ENCODE assay signal across 16 mouse cellular contexts in the genomic region with DNA sequence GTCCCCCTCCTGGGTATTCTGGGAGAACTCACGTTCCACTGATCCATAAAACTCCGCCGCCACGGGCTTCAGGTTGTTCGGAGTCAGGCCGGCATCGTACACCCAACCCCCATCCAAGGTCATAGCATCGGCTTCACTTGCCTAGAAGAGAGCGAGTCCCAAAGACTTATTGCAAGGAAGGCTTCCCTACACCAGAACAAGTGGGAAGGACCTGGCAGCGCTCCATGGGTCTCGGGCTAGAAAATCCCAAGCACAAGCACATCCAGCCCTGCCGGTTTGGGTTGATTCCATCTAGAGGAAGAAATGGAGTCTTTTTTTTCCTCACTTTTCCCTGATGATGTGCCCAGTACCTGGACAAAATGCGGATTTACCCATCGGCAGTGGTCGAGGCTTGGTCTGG. TPM values are rescaled to one million over a fixed set of nuclear protein-coding genes. Genes with fewer than 3 reads are reported as not detected.
DNase-seq lines count a peak whose midpoint lies in the region; ATAC-seq and TF ChIP-seq lines count a peak whose summit lies in the region.
"Had no signal": no experiment of that assay in that cellular context is flagged by ENCODE, and none has a peak within 500 bp of the region (broad histone marks: within the 10 kb centered on the region; RNA-seq: fewer than 3 reads in every experiment).

No protein-coding gene starts in this region.

- no peaks in the 10 kb centered on the region for H3K27me3 ChIP-seq in embryonic facial prominence, embryonic 14.5 days (replicated peaks; ENCODE audit: control insufficient read depth, insufficient read depth, low read length)
- H3K27me3 ChIP-seq in embryonic facial prominence, embryonic 10.5 days (replicated peaks; ENCODE audit: low read depth, poor library complexity, severe bottlenecking): no peaks in the 10 kb centered on the region
- no peaks in the 10 kb centered on the region for H3K27me3 ChIP-seq in lung, postnatal 0 days (replicated peaks; ENCODE audit: insufficient read depth, low read length)
- peaks cover 10% of the 10 kb centered on the region; the same call in 1 of the 2 replicates for H3K27me3 ChIP-seq in liver, embryonic 12.5 days (replicated peaks)
- no peaks in the 10 kb centered on the region for H3K27me3 ChIP-seq in midbrain, embryonic 11.5 days (ENCODE audit: control insufficient read depth, insufficient read depth, low read length)
- no peaks in the 10 kb centered on the region for H3K27me3 ChIP-seq in forebrain, postnatal 0 days (ENCODE audit: insufficient read depth, low read length)
- H3K27me3 ChIP-seq: forebrain, embryonic 12.5 days had no signal

- no peak overlapping the region for H3K4me3 ChIP-seq in embryonic facial prominence, embryonic 14.5 days (ENCODE audit: low read depth, low read length)
- H3K4me3 ChIP-seq in embryonic facial prominence, embryonic 10.5 days: no peak overlapping the region
- no peak overlapping the region for H3K4me3 ChIP-seq in lung, postnatal 0 days (ENCODE audit: low read depth, low read length)
- no peak overlapping the region for H3K4me3 ChIP-seq in liver, embryonic 12.5 days
- H3K4me3 ChIP-seq in midbrain, embryonic 11.5 days (ENCODE audit: low read depth, low read length): no peak overlapping the region
- no peak overlapping the region for H3K4me3 ChIP-seq in forebrain, postnatal 0 days (ENCODE audit: low read depth, low read length)
- H3K4me3 ChIP-seq: forebrain, embryonic 12.5 days; heart, embryonic 13.5 days; left cerebral cortex, adult 2 months had no signal

- DNase-seq in embryonic facial prominence, embryonic 14.5 days (ENCODE audit: low spot score): peak; percentile 27
- DNase-seq in embryonic facial prominence, embryonic 10.5 days (ENCODE audit: low spot score): no peak
- peak; percentile 35 to 40 for DNase-seq in lung, adult 18-20 months
- DNase-seq in lung, postnatal 0 days (ENCODE audit: low spot score): no peak
- DNase-seq in testis, postnatal 10 days (ENCODE audit: low spot score): peak; percentile 86
- no peak for DNase-seq in midbrain, embryonic 11.5 days (ENCODE audit: low spot score, missing footprints)
- no peak for DNase-seq in forebrain, postnatal 0 days
- DNase-seq: cerebellum, adult 9-10 months had no signal

- no peak for TF ChIP-seq CTCF in lung, postnatal 0 days (IDR thresholded peaks at IDR 0.05)
- TF ChIP-seq CTCF in forebrain, postnatal 0 days (IDR thresholded peaks at IDR 0.05; ENCODE audit: low read depth): no peak

- ATAC-seq in embryonic facial prominence, embryonic 14.5 days (ENCODE audit: low read depth): no peak
- ATAC-seq in lung, postnatal 0 days: no peak
- no peak for ATAC-seq in liver, embryonic 12.5 days
- no peak for ATAC-seq in midbrain, embryonic 11.5 days (ENCODE audit: low FRiP score)
- ATAC-seq in forebrain, postnatal 0 days: no peak

- H3K36me3 ChIP-seq in embryonic facial prominence, embryonic 14.5 days (ENCODE audit: control insufficient read depth, insufficient read depth, low read length): no peaks in the 10 kb centered on the region
- no peaks in the 10 kb centered on the region for H3K36me3 ChIP-seq in embryonic facial prominence, embryonic 10.5 days (replicated peaks)
- no peaks in the 10 kb centered on the region for H3K36me3 ChIP-seq in lung, postnatal 0 days (ENCODE audit: insufficient read depth, low read length)
- peaks cover 13% of the 10 kb centered on the region for H3K36me3 ChIP-seq in liver, embryonic 12.5 days
- H3K36me3 ChIP-seq in midbrain, embryonic 11.5 days (ENCODE audit: control insufficient read depth, insufficient read depth, low read length): no peaks in the 10 kb centered on the region
- H3K36me3 ChIP-seq in forebrain, postnatal 0 days (ENCODE audit: insufficient read depth): no peaks in the 10 kb centered on the region
- H3K36me3 ChIP-seq: forebrain, embryonic 12.5 days; heart, embryonic 13.5 days had no signal

- H3K9ac ChIP-seq in embryonic facial prominence, embryonic 14.5 days (ENCODE audit: low read depth, low read length): no peak overlapping the region
- H3K9ac ChIP-seq in lung, postnatal 0 days (replicated peaks; ENCODE audit: low read depth): no peak overlapping the region
- no peak overlapping the region for H3K9ac ChIP-seq in liver, embryonic 12.5 days
- no peak overlapping the region for H3K9ac ChIP-seq in midbrain, embryonic 11.5 days (ENCODE audit: low read length)
- no peak overlapping the region for H3K9ac ChIP-seq in forebrain, postnatal 0 days
- H3K9ac ChIP-seq: forebrain, embryonic 12.5 days; heart, embryonic 13.5 days; hindbrain, embryonic 14.5 days had no signal

- H3K27ac ChIP-seq in embryonic facial prominence, embryonic 14.5 days (replicated peaks; ENCODE audit: low read depth, low read length): no peak overlapping the region
- H3K27ac ChIP-seq in embryonic facial prominence, embryonic 10.5 days (replicated peaks): no peak overlapping the region
- H3K27ac ChIP-seq in lung, postnatal 0 days (ENCODE audit: low read length): no peak overlapping the region
- no peak overlapping the region for H3K27ac ChIP-seq in liver, embryonic 12.5 days
- H3K27ac ChIP-seq in midbrain, embryonic 11.5 days (ENCODE audit: low read depth, low read length): no peak overlapping the region
- H3K27ac ChIP-seq in forebrain, postnatal 0 days (ENCODE audit: low read depth, low read length): no peak overlapping the region
- H3K27ac ChIP-seq: forebrain, embryonic 12.5 days; heart, embryonic 13.5 days; hindbrain, embryonic 14.5 days; kidney, postnatal 0 days; left cerebral cortex, adult 2 months had no signal

- TF ChIP-seq EP300 in lung, postnatal 0 days (IDR thresholded peaks at IDR 0.05): no peak

- H3K4me1 ChIP-seq in embryonic facial prominence, embryonic 14.5 days (ENCODE audit: control insufficient read depth, insufficient read depth, low read length): peaks cover 4% of the 10 kb centered on the region; the same call in 1 of the 2 replicates
- H3K4me1 ChIP-seq in embryonic facial prominence, embryonic 10.5 days: peaks cover 24% of the 10 kb centered on the region
- no peaks in the 10 kb centered on the region for H3K4me1 ChIP-seq in lung, postnatal 0 days (ENCODE audit: insufficient read depth, low read depth, low read length)
- peaks cover 11% of the 10 kb centered on the region for H3K4me1 ChIP-seq in liver, embryonic 12.5 days
- H3K4me1 ChIP-seq in midbrain, embryonic 11.5 days (ENCODE audit: control insufficient read depth, insufficient read depth, low read length): no peaks in the 10 kb centered on the region
- no peaks in the 10 kb centered on the region for H3K4me1 ChIP-seq in forebrain, postnatal 0 days (ENCODE audit: insufficient read depth)

- no peak overlapping the region for H3K4me2 ChIP-seq in embryonic facial prominence, embryonic 14.5 days (ENCODE audit: low read depth, low read length)
- H3K4me2 ChIP-seq in lung, postnatal 0 days (replicated peaks; ENCODE audit: low read depth, low read length): no peak overlapping the region
- peak overlapping the region; percentile 31; the same call in 1 of the 2 replicates for H3K4me2 ChIP-seq in liver, embryonic 12.5 days
- no peak overlapping the region for H3K4me2 ChIP-seq in midbrain, embryonic 11.5 days
- H3K4me2 ChIP-seq in forebrain, postnatal 0 days (ENCODE audit: low read depth): no peak overlapping the region
- H3K4me2 ChIP-seq: forebrain, embryonic 12.5 days; heart, embryonic 13.5 days; hindbrain, embryonic 14.5 days had no signal

- 91% methylated on average over 15 of the region's 15 CpGs for WGBS in embryonic facial prominence, embryonic 14.5 days
- WGBS in embryonic facial prominence, embryonic 10.5 days: 94% methylated on average over 15 of the region's 15 CpGs
- WGBS in lung, postnatal 0 days: 82% methylated on average over 15 of the region's 15 CpGs
- WGBS in liver, embryonic 12.5 days (ENCODE audit: insufficient replicate concordance): 84% methylated on average over 15 of the region's 15 CpGs
- 94% methylated on average over 15 of the region's 15 CpGs for WGBS in midbrain, embryonic 11.5 days
- 94% methylated on average over 15 of the region's 15 CpGs for WGBS in forebrain, postnatal 0 days

- no peaks in the 10 kb centered on the region for H3K9me3 ChIP-seq in embryonic facial prominence, embryonic 14.5 days (ENCODE audit: control insufficient read depth, low read length)
- no peaks in the 10 kb centered on the region for H3K9me3 ChIP-seq in embryonic facial prominence, embryonic 10.5 days
- H3K9me3 ChIP-seq in lung, postnatal 0 days (ENCODE audit: low read length): no peaks in the 10 kb centered on the region
- no peaks in the 10 kb centered on the region for H3K9me3 ChIP-seq in liver, embryonic 12.5 days (replicated peaks)
- no peaks in the 10 kb centered on the region for H3K9me3 ChIP-seq in midbrain, embryonic 11.5 days (ENCODE audit: control insufficient read depth, low read length)
- no peaks in the 10 kb centered on the region for H3K9me3 ChIP-seq in forebrain, postnatal 0 days (ENCODE audit: low read length)
- H3K9me3 ChIP-seq: forebrain, embryonic 12.5 days; heart, embryonic 13.5 days had no signal

RNA-seq across cellular contexts. Expression of gene Gm20425, which starts 3.3 kb away (rescaled TPM):
- 0.45 and 3.8 TPM in 2 replicates for polyA plus RNA-seq in embryonic facial prominence, embryonic 14.5 days (2014; fragmentation: Nextera tagmentation; extraction: Ambion mirVana)
- polyA plus RNA-seq in embryonic facial prominence, embryonic 10.5 days (2016; fragmentation: Nextera tagmentation; extraction: Ambion mirVana): 0.58 and 0.95 TPM in 2 replicates
- 7.3 and 10.7 TPM in 2 replicates for polyA plus RNA-seq in lung, postnatal 0 days (2015; fragmentation: Nextera tagmentation; extraction: Ambion mirVana)
- polyA plus RNA-seq in liver, embryonic 12.5 days (2016; fragmentation: Nextera tagmentation; extraction: Ambion mirVana): 4.9 and 5.2 TPM in 2 replicates
- polyA plus RNA-seq in midbrain, embryonic 11.5 days (2014; fragmentation: Nextera tagmentation; extraction: Ambion mirVana): 1.5 and 4.6 TPM in 2 replicates
- total RNA-seq in forebrain, postnatal 0 days (2014; rRNA removed): not detected in 2 replicates
- 3.4 and 3.7 TPM in 2 replicates for polyA plus RNA-seq in forebrain, postnatal 0 days (2015; fragmentation: Nextera tagmentation; extraction: Ambion mirVana)
- polyA plus RNA-seq: embryonic facial prominence, embryonic 11.5 days; heart, embryonic 13.5 days; spleen, adult 2 months had no signal

RNA-seq across cellular contexts. Expression of gene Trf, which starts 3.4 kb away (rescaled TPM):
- 34.1 and 35.4 TPM in 2 replicates for polyA plus RNA-seq in embryonic facial prominence, embryonic 14.5 days (2014; fragmentation: Nextera tagmentation; extraction: Ambion mirVana)
- 21.1 and 23.5 TPM in 2 replicates for polyA plus RNA-seq in embryonic facial prominence, embryonic 10.5 days (2016; fragmentation: Nextera tagmentation; extraction: Ambion mirVana)
- polyA plus RNA-seq in lung, postnatal 0 days (2015; fragmentation: Nextera tagmentation; extraction: Ambion mirVana): 523 and 670 TPM in 2 replicates
- polyA plus RNA-seq in liver, embryonic 12.5 days (2016; fragmentation: Nextera tagmentation; extraction: Ambion mirVana): 2,820 and 2,901 TPM in 2 replicates
- 18.0 and 18.7 TPM in 2 replicates for polyA plus RNA-seq in midbrain, embryonic 11.5 days (2014; fragmentation: Nextera tagmentation; extraction: Ambion mirVana)
- total RNA-seq in forebrain, postnatal 0 days (2014; rRNA removed): 25.1 and 26.5 TPM in 2 replicates
- 20.0 and 27.5 TPM in 2 replicates for polyA plus RNA-seq in forebrain, postnatal 0 days (2015; fragmentation: Nextera tagmentation; extraction: Ambion mirVana)

RNA-seq across cellular contexts. Expression of gene Srprb, which starts 24.9 kb away (rescaled TPM):
- polyA plus RNA-seq in embryonic facial prominence, embryonic 14.5 days (2014; fragmentation: Nextera tagmentation; extraction: Ambion mirVana): 70.9 and 73.5 TPM in 2 replicates
- 62.8 and 67.6 TPM in 2 replicates for polyA plus RNA-seq in embryonic facial prominence, embryonic 10.5 days (2016; fragmentation: Nextera tagmentation; extraction: Ambion mirVana)
- polyA plus RNA-seq in lung, postnatal 0 days (2015; fragmentation: Nextera tagmentation; extraction: Ambion mirVana): 39.4 and 40.5 TPM in 2 replicates
- 30.3 and 31.5 TPM in 2 replicates for polyA plus RNA-seq in liver, embryonic 12.5 days (2016; fragmentation: Nextera tagmentation; extraction: Ambion mirVana)
- polyA plus RNA-seq in midbrain, embryonic 11.5 days (2014; fragmentation: Nextera tagmentation; extraction: Ambion mirVana): 61.5 and 62.6 TPM in 2 replicates
- total RNA-seq in forebrain, postnatal 0 days (2014; rRNA removed): 41.9 and 43.3 TPM in 2 replicates
- polyA plus RNA-seq in forebrain, postnatal 0 days (2015; fragmentation: Nextera tagmentation; extraction: Ambion mirVana): 37.3 and 40.1 TPM in 2 replicates

Comparison
In these comparisons a context has a peak if more than half of its experiments do, and no peak if none do; other contexts are left out.
1. DNase-seq: peak in embryonic facial prominence, embryonic 14.5 days (single experiment), lung, adult 18-20 months (2 of 2) and testis, postnatal 10 days (single experiment); none in embryonic facial prominence, embryonic 10.5 days (single experiment), lung, postnatal 0 days (single experiment), midbrain, embryonic 11.5 days (single experiment) and forebrain, postnatal 0 days (single experiment).
2. RNA of gene Trf, which starts 3.4 kb away (polyA plus RNA-seq): 2,820 to 2,901 TPM in liver, embryonic 12.5 days and 523 to 670 TPM in lung, postnatal 0 days; 34.1 to 35.4 TPM in embryonic facial prominence, embryonic 14.5 days, 20.0 to 27.5 TPM in forebrain, postnatal 0 days, 21.1 to 23.5 TPM in embryonic facial prominence, embryonic 10.5 days and 18.0 to 18.7 TPM in midbrain, embryonic 11.5 days; every median in the first group is over 10 times any median in the second.